Comparison of ENCODE assay signal across 9 mouse cellular contexts in the genomic region with DNA sequence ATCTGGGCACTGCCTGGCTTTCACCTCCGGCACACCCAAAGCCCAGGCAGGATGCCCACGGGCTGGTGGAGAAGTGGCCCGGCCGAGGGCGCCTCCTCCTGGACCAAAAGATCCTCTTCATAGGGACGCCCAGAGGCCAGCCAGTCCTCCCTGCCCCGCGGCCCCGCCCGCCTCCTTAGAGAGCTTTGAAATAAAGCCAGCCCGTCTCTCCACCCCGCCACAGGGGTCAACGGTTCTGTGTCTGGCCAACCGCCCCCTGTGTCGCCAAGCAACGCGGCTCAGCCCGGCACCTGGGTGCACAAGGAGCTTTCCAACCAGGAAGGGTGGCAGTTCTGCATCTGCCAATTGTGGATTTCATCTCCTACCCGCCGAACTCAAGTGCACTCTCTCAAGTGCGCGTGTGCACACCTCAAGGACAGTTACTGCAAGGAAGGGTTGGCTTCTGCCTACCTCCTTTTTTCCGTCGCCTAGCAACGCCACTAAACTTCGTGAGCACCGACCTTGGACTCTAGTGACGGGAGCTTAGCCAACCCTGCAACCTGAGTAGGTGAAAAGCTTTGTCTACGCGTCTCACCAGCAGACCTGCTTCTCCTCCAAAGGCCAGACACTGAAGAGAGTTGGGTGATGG. TPM values are rescaled to one million over a fixed set of nuclear protein-coding genes. Genes with fewer than 3 reads are reported as not detected.
A peak's percentile ranks its signal among the peaks of the same experiment; 100 is the strongest.
DNase-seq lines count a peak whose midpoint lies in the region; ATAC-seq and TF ChIP-seq lines count a peak whose summit lies in the region.
"Had no signal": no experiment of that assay in that cellular context is flagged by ENCODE, and none has a peak within 500 bp of the region (broad histone marks: within the 10 kb centered on the region; RNA-seq: fewer than 3 reads in every experiment).

A gene (plus strand): TSS at position 56 of the 628 bp plus-strand sequence.

- H3K4me1 ChIP-seq in embryonic facial prominence, embryonic 11.5 days (ENCODE audit: control insufficient read depth, insufficient read depth, low read length): no peaks in the 10 kb centered on the region
- peaks cover 11% of the 10 kb centered on the region for H3K4me1 ChIP-seq in heart, embryonic 13.5 days
- peaks cover 6% of the 10 kb centered on the region; the same call in 1 of the 2 replicates for H3K4me1 ChIP-seq in kidney, embryonic 14.5 days (ENCODE audit: control insufficient read depth, insufficient read depth, low read length)
- H3K4me1 ChIP-seq in liver, embryonic 16.5 days (ENCODE audit: control insufficient read depth, low read depth, low read length): no peaks in the 10 kb centered on the region; the same call in 1 of the 2 replicates
- peaks cover 10% of the 10 kb centered on the region for H3K4me1 ChIP-seq in neural tube, embryonic 12.5 days
- H3K4me1 ChIP-seq in testis, adult 2 months (ENCODE audit: control insufficient read depth, insufficient read depth, low read length): peaks cover 9% of the 10 kb centered on the region

- TF ChIP-seq CTCF in testis, adult 2 months (IDR thresholded peaks at IDR 0.05; ENCODE audit: control insufficient read depth, insufficient read depth, insufficient replicate concordance, low read depth, low read length): no peak

- peak; percentile 32 for DNase-seq in A20 (ENCODE audit: low read depth, low spot score)
- peak; percentile 80 for DNase-seq in adrenal gland, postnatal 10 days
- peak; percentile 65 for DNase-seq in embryonic facial prominence, embryonic 11.5 days (ENCODE audit: low spot score)

- H3K36me3 ChIP-seq in embryonic facial prominence, embryonic 11.5 days (replicated peaks; ENCODE audit: control insufficient read depth, insufficient read depth, low read depth, low read length): no peaks in the 10 kb centered on the region
- H3K36me3 ChIP-seq in heart, embryonic 13.5 days: no peaks in the 10 kb centered on the region
- no peaks in the 10 kb centered on the region for H3K36me3 ChIP-seq in kidney, embryonic 14.5 days (ENCODE audit: control insufficient read depth, insufficient read depth, low read length)
- H3K36me3 ChIP-seq in liver, embryonic 16.5 days (ENCODE audit: control insufficient read depth, insufficient read depth): no peaks in the 10 kb centered on the region
- H3K36me3 ChIP-seq in neural tube, embryonic 12.5 days: no peaks in the 10 kb centered on the region
- no peaks in the 10 kb centered on the region; the same call in 1 of the 2 replicates for H3K36me3 ChIP-seq in testis, adult 2 months (ENCODE audit: control insufficient read depth, insufficient read depth, low read length)

- H3K4me3 ChIP-seq in embryonic facial prominence, embryonic 11.5 days (ENCODE audit: low read depth, low read length): peak within 1 kb of the TSS; percentile 30
- peak within 1 kb of the TSS; percentile 48 for H3K4me3 ChIP-seq in heart, embryonic 13.5 days
- H3K4me3 ChIP-seq in kidney, embryonic 14.5 days (ENCODE audit: low read length): peak within 1 kb of the TSS; percentile 40
- H3K4me3 ChIP-seq in liver, embryonic 16.5 days (ENCODE audit: low read depth, low read length): peak within 1 kb of the TSS; percentile 39
- peak within 1 kb of the TSS; percentile 36 for H3K4me3 ChIP-seq in neural tube, embryonic 12.5 days
- H3K4me3 ChIP-seq in testis, adult 2 months (ENCODE audit: control insufficient read depth, low read depth, low read length): peak within 1 kb of the TSS; percentile 89

- H3K9me3 ChIP-seq in embryonic facial prominence, embryonic 11.5 days (replicated peaks; ENCODE audit: control insufficient read depth, low read length): no peaks in the 10 kb centered on the region
- H3K9me3 ChIP-seq in heart, embryonic 13.5 days: no peaks in the 10 kb centered on the region
- no peaks in the 10 kb centered on the region for H3K9me3 ChIP-seq in kidney, embryonic 14.5 days (ENCODE audit: control insufficient read depth, low read length)
- H3K9me3 ChIP-seq in liver, embryonic 16.5 days (replicated peaks; ENCODE audit: control insufficient read depth, low read length): no peaks in the 10 kb centered on the region
- no peaks in the 10 kb centered on the region for H3K9me3 ChIP-seq in neural tube, embryonic 12.5 days

- 1% methylated on average over 30 of the region's 30 CpGs for WGBS in embryonic facial prominence, embryonic 11.5 days
- WGBS in heart, embryonic 13.5 days: 1% methylated on average over 27 of the region's 30 CpGs
- WGBS in kidney, embryonic 14.5 days: under 1% methylated on average over 30 of the region's 30 CpGs
- 4% methylated on average over 30 of the region's 30 CpGs for WGBS in liver, embryonic 16.5 days (ENCODE audit: insufficient replicate concordance)
- 2% methylated on average over 30 of the region's 30 CpGs for WGBS in neural tube, embryonic 12.5 days

- peak within 1 kb of the TSS; percentile 38; the same call in 1 of the 2 replicates for H3K9ac ChIP-seq in embryonic facial prominence, embryonic 11.5 days (replicated peaks; ENCODE audit: low read length)
- peak within 1 kb of the TSS; percentile 63 for H3K9ac ChIP-seq in heart, embryonic 13.5 days
- no peak within 1 kb of the TSS for H3K9ac ChIP-seq in kidney, embryonic 14.5 days (ENCODE audit: low read depth, low read length)
- no peak within 1 kb of the TSS for H3K9ac ChIP-seq in liver, embryonic 16.5 days (ENCODE audit: low read depth, low read length)
- H3K9ac ChIP-seq in neural tube, embryonic 12.5 days: peak within 1 kb of the TSS; percentile 33; the same call in 1 of the 2 replicates

- peak within 1 kb of the TSS; percentile 63 for H3K4me2 ChIP-seq in embryonic facial prominence, embryonic 11.5 days (ENCODE audit: low read depth, low read length)
- H3K4me2 ChIP-seq in heart, embryonic 13.5 days: peak within 1 kb of the TSS; percentile 85
- H3K4me2 ChIP-seq in kidney, embryonic 14.5 days (replicated peaks; ENCODE audit: low read depth, low read length): peak within 1 kb of the TSS; percentile 81
- H3K4me2 ChIP-seq in liver, embryonic 16.5 days (ENCODE audit: low read depth, low read length): peak within 1 kb of the TSS; percentile 58
- peak within 1 kb of the TSS; percentile 83 for H3K4me2 ChIP-seq in neural tube, embryonic 12.5 days (replicated peaks)

- peak; percentile 69 for TF ChIP-seq POLR2A in testis, adult 2 months (IDR thresholded peaks at IDR 0.05; ENCODE audit: control insufficient read depth, low read depth, low read length)

- ATAC-seq in embryonic facial prominence, embryonic 11.5 days (replicated peaks; ENCODE audit: insufficient number of reproducible peaks, low FRiP score, low TSS enrichment, low read depth): peak; percentile 83
- ATAC-seq in heart, embryonic 13.5 days (ENCODE audit: extremely low read depth, insufficient number of reproducible peaks, low FRiP score, low TSS enrichment): no peak
- ATAC-seq in kidney, embryonic 14.5 days (ENCODE audit: low FRiP score, low TSS enrichment): peak; percentile 93
- ATAC-seq in liver, embryonic 16.5 days (ENCODE audit: low read depth): peak; percentile 13; the same call in 1 of the 2 replicates
- peak; percentile 85 for ATAC-seq in neural tube, embryonic 12.5 days (ENCODE audit: low FRiP score, low read depth)
- ATAC-seq: Patski had no signal

- no peak within 1 kb of the TSS for H3K27ac ChIP-seq in embryonic facial prominence, embryonic 11.5 days (replicated peaks; ENCODE audit: low read depth, low read length)
- no peak within 1 kb of the TSS for H3K27ac ChIP-seq in heart, embryonic 13.5 days (replicated peaks)
- no peak within 1 kb of the TSS for H3K27ac ChIP-seq in kidney, embryonic 14.5 days (ENCODE audit: low read depth, low read length)
- no peak within 1 kb of the TSS for H3K27ac ChIP-seq in liver, embryonic 16.5 days (ENCODE audit: low read length)
- no peak within 1 kb of the TSS for H3K27ac ChIP-seq in neural tube, embryonic 12.5 days
- H3K27ac ChIP-seq in testis, adult 2 months (ENCODE audit: control insufficient read depth, insufficient read depth, low read depth, low read length): peak within 1 kb of the TSS; percentile 97

- no peaks in the 10 kb centered on the region for H3K27me3 ChIP-seq in embryonic facial prominence, embryonic 11.5 days (ENCODE audit: control insufficient read depth, insufficient read depth, low read length)
- peaks cover 13% of the 10 kb centered on the region; the same call in 1 of the 2 replicates for H3K27me3 ChIP-seq in heart, embryonic 13.5 days (replicated peaks)
- no peaks in the 10 kb centered on the region for H3K27me3 ChIP-seq in kidney, embryonic 14.5 days (ENCODE audit: control insufficient read depth, insufficient read depth, low read length)
- peaks cover 11% of the 10 kb centered on the region for H3K27me3 ChIP-seq in liver, embryonic 16.5 days (ENCODE audit: control insufficient read depth, insufficient read depth, low read depth, low read length)
- H3K27me3 ChIP-seq in neural tube, embryonic 12.5 days (replicated peaks): peaks cover 9% of the 10 kb centered on the region
- no peaks in the 10 kb centered on the region for H3K27me3 ChIP-seq in testis, adult 2 months (ENCODE audit: control insufficient read depth, insufficient read depth, low read length)

RNA-seq across cellular contexts. Expression of the gene that starts here (rescaled TPM):
- total RNA-seq in adrenal gland, postnatal 10 days (2021): not detected
- not detected in 2 replicates for polyA plus RNA-seq in embryonic facial prominence, embryonic 11.5 days (2014; fragmentation: Nextera tagmentation; extraction: Ambion mirVana)
- not detected in 2 replicates for polyA plus RNA-seq in heart, embryonic 13.5 days (2015; fragmentation: Nextera tagmentation; extraction: Ambion mirVana)
- not detected in 2 replicates for polyA plus RNA-seq in kidney, embryonic 14.5 days (2014; fragmentation: Nextera tagmentation; extraction: Ambion mirVana)
- polyA plus RNA-seq in liver, embryonic 16.5 days (2015; fragmentation: Nextera tagmentation; extraction: Ambion mirVana): not detected in 2 replicates
- polyA plus RNA-seq in neural tube, embryonic 12.5 days (2016; fragmentation: Nextera tagmentation; extraction: Ambion mirVana): not detected in 2 replicates
- polyA plus RNA-seq in testis, adult 2 months (2012; rRNA removed): 126 TPM in 2 replicates
- polyA plus RNA-seq: Patski had no signal

Comparison
In these comparisons a context has a peak if more than half of its experiments do, and no peak if none do; other contexts are left out.
1. RNA of the gene that starts here (polyA plus RNA-seq): 126 TPM in testis, adult 2 months; not detected in embryonic facial prominence, embryonic 11.5 days, not detected in heart, embryonic 13.5 days, not detected in kidney, embryonic 14.5 days, not detected in liver, embryonic 16.5 days and not detected in neural tube, embryonic 12.5 days; every median in the first group is over 100 times any median in the second.
2. Peak in DNase-seq in adrenal gland, postnatal 10 days; RNA of the gene not detected or under 1 TPM.
3. Peak in DNase-seq, ATAC-seq, H3K4me3 ChIP-seq, H3K9ac ChIP-seq and H3K4me2 ChIP-seq in embryonic facial prominence, embryonic 11.5 days; RNA of the gene not detected or under 1 TPM.
4. Peak in ATAC-seq, H3K4me3 ChIP-seq and H3K4me2 ChIP-seq in kidney, embryonic 14.5 days; RNA of the gene not detected or under 1 TPM.
5. Peak in ATAC-seq, H3K4me3 ChIP-seq and H3K4me2 ChIP-seq in liver, embryonic 16.5 days; RNA of the gene not detected or under 1 TPM.
6. Peak in ATAC-seq, H3K4me3 ChIP-seq, H3K9ac ChIP-seq and H3K4me2 ChIP-seq in neural tube, embryonic 12.5 days; RNA of the gene not detected or under 1 TPM.
7. H3K4me3 ChIP-seq: peak in every context shown above with its lines; median percentile 89 in testis, adult 2 months; 48 in heart, embryonic 13.5 days; 40 in kidney, embryonic 14.5 days; 39 in liver, embryonic 16.5 days; 36 in neural tube, embryonic 12.5 days; 30 in embryonic facial prominence, embryonic 11.5 days.
8. Peak in every context shown above with its lines, with median percentiles within 50 percentile points of each other: DNase-seq and H3K4me2 ChIP-seq.